Mouse (Mus musculus): ENCODE measurements around the gene Slc6a6.

GRCm38 (mm10) chr6:91746776-91747175 is 62.9 kb downstream of the Slc6a6 start:
- TF ChIP-seq CTCF (IDR thresholded peaks at IDR 0.05; ENCODE audit: insufficient read depth, low read length) (no peak), POLR2A (IDR thresholded peaks at IDR 0.05; ENCODE audit: borderline replicate concordance, extremely low read depth, low read depth, low read length) (no peak)

All from lung, adult 2 months (tissue).